Mouse (Mus musculus) stomach, postnatal 0 days (tissue): Measurements from ENCODE around the gene Ubn2. TPM values are rescaled to one million over a fixed set of nuclear protein-coding genes. Genes with fewer than 3 reads are reported as not detected.

Experiments used
- ATAC-seq: fragments of 200-750 bp; cut with Nextera tagmentation; 2 replicates; pipeline ENCODE4 v1.8.0; 2017; ENCODE audit not compliant: low FRiP score, low TSS enrichment
- DNase-seq: peaks from one replicate; pipeline ENCODE4 v3.0.0-alpha.2; 2016; ENCODE audit warnings: low spot score
- H3K27ac ChIP-seq: fragments of 300-500 bp; sonication (generic); replicated peaks from 2 replicates; pipeline ENCODE4 v1.5.1; 2014; ENCODE audit warnings: mild to moderate bottlenecking, control low read depth
- H3K27me3 ChIP-seq: fragments of 300-500 bp; sonication (generic); 2 replicates; pipeline ENCODE4 v1.6.1; 2014; ENCODE audit warnings: low read length; ENCODE audit not compliant: control insufficient read depth, insufficient read depth
- H3K36me3 ChIP-seq: fragments of 300-500 bp; sonication (generic); 2 replicates; pipeline ENCODE4 v1.6.1; 2014; ENCODE audit warnings: low read length, mixed read lengths; ENCODE audit not compliant: control insufficient read depth, insufficient read depth
- H3K4me1 ChIP-seq: fragments of 300-500 bp; sonication (generic); replicated peaks from 2 replicates; pipeline ENCODE4 v1.6.1; 2014; ENCODE audit warnings: antibody characterized with exemption; ENCODE audit not compliant: control insufficient read depth, insufficient read depth
- H3K4me2 ChIP-seq: fragments of 300-500 bp; sonication (generic); replicated peaks from 2 replicates; pipeline ENCODE4 v1.6.1; 2014; ENCODE audit warnings: low read depth, mild to moderate bottlenecking, control low read depth, moderate library complexity
- H3K4me3 ChIP-seq: fragments of 300-500 bp; sonication (generic); 2 replicates; pipeline ENCODE4 v1.5.1; 2014; ENCODE audit warnings: low read depth, low read length, control low read depth
- H3K9ac ChIP-seq: fragments of 300-500 bp; sonication (generic); 2 replicates; pipeline ENCODE4 v1.6.1; 2014; ENCODE audit warnings: mild to moderate bottlenecking, low read length, control low read depth, mixed read lengths
- H3K9me3 ChIP-seq: fragments of 300-500 bp; sonication (generic); 2 replicates; pipeline ENCODE4 v1.6.1; 2016; ENCODE audit warnings: low read length; ENCODE audit not compliant: control insufficient read depth
- CTCF ChIP-seq: IDR thresholded peaks from 2 replicates; pipeline ENCODE4 v1.5.1; 2016; ENCODE audit warnings: antibody characterized with exemption, low read depth, mild to moderate bottlenecking, moderate library complexity
- EP300 ChIP-seq: optimal IDR thresholded peaks from 2 replicates; pipeline ENCODE3; 2016; ENCODE audit warnings: antibody characterized with exemption
- WGBS: fragments of 180-500 bp; shearing (Covaris S2); extraction: QIAGEN DNeasy Blood & Tissue Kit; methylation state at CpG from one replicate; pipeline ENCODE4 v1.1.7; 2014; 5-methylcytosine and 5-hydroxymethylcytosine counted together
- polyA plus RNA-seq: library from polyadenylated mRNA; unstranded; fragments of >200 nt; fragmentation: Nextera tagmentation; extraction: Ambion mirVana; gene quantifications from 2 replicates; pipeline ENCODE4 v1.2.1, GENCODE M21; 2015

Gene Ubn2
- polyA plus RNA-seq, 1 experiment from 2014 or later: 5.3 TPM

DNA sequence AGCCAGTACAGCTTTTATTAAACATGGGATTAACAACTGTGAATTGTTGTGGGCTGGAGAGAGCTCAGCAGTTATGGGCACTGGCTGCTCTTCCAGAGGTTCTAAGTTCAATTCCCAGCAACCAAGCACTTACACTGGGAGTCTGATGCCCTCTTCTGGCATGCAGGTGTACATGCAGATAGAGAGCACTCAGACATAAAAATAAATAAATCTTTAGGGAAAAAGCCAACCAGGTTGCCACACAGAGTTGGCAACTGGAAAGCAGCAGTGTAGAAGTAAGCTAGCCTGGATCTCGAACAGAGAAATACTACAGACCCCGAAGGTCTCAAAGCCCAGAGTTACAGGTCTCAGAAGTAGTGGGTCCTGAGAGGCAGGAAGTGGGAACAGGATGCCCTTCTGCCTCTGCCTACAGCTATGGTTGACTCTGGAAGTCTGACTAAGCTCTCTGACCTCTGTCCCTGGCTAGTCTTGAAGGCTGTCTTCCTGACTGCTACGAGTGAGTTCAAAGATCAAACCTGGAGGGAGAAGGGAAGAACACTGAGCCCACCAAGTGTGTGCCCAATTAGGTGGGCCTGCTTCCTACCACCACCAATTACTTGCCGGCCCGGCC lies 97.6 kb downstream of the Ubn2 start:
- peak; percentile 42 for DNase-seq

GRCm38 (mm10) chr6:38532500-38533420 lies 99.0 kb downstream of the Ubn2 start:
- H3K9ac ChIP-seq: peak overlapping the region; percentile 68
- 7% methylated on average over 25 of the region's 25 CpGs for WGBS

More for the DNA sequence above, 97.6 kb downstream of the Ubn2 start:
- H3K4me1 ChIP-seq: no peaks in the 10 kb centered on the region
- H3K27me3 ChIP-seq: no peaks in the 10 kb centered on the region
- no peak overlapping the region for H3K4me2 ChIP-seq
- WGBS: 60% methylated on average over 5 of the region's 5 CpGs
- no peak overlapping the region for H3K9ac ChIP-seq
- H3K4me3 ChIP-seq: no peak overlapping the region
- TF ChIP-seq EP300: no peak
- peak; percentile 81 for TF ChIP-seq CTCF
- no peak for ATAC-seq
- H3K27ac ChIP-seq: no peak overlapping the region
- H3K36me3 ChIP-seq: no peaks in the 10 kb centered on the region
- H3K9me3 ChIP-seq: no peaks in the 10 kb centered on the region

DNA sequence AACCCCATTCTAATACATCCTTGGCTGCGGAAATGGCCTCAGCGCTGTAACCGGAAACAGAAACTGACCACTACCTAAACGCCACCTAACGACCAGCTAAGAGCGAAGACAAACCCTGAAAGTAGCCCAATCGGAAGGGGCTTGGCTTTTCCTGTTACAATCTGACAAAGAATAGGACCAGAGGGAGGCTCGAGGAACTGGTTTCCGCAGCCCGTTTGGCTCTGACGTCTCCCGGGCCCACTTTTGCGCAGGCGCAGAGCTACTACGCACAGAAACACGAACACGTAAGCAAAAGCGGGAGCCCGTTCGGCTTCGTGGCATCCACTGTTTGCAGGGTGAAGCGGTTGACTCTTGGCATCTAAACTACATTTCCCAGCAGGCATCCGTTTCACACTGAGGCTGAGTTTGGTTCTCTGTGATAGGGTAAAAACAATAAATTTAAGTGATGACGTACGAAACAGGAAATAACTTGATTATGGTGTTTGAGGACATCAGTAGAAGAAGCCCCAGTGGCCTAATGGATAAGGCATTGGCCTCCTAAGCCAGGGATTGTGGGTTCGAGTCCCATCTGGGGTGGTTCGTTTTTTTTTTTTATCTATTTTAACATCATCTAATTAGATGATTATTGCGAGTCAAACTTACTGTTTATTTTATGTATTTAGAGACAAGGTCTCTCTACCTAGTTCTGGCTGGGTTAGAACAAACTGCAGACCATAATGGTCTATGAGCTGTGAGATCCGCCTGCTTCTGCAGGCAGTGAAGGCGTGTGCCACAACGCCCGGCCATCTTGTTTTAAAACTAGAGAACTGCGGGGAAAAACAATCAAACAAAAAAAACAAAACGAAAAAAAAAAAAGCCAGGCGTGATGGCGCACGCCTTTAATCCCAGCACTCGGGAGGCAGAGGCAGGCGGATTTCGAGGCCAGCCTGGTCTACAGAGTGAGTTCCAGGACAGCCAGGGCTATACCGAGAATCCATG lies 100.0 kb downstream of the Ubn2 start, which contains the start of gene Fmc1:
TSS of gene Fmc1 (plus strand) at position 75 of the 978 bp plus-strand sequence.
- Histone ChIP-seq H3K27me3 (no peaks in the 10 kb centered on the region), H3K9me3 (no peaks in the 10 kb centered on the region), H3K4me1 (no peaks in the 10 kb centered on the region), H3K27ac (peak within 1 kb of the TSS; percentile 96), H3K4me3 (peak within 1 kb of the TSS; percentile 65), H3K9ac (peak within 1 kb of the TSS; percentile 90), H3K4me2 (peak within 1 kb of the TSS; percentile 73), H3K36me3 (no peaks in the 10 kb centered on the region)
- DNase-seq (peak; percentile 98), ATAC-seq (peak; percentile 93)
- TF ChIP-seq CTCF: peak; percentile 73
- peak; percentile 50 for TF ChIP-seq EP300
- WGBS: 4% methylated on average over 41 of the region's 41 CpGs

More at GRCm38 (mm10) chr6:38532500-38533420, 99.0 kb downstream of the Ubn2 start:
- ATAC-seq (peak; percentile 19), DNase-seq (peak; percentile 50)
- no peaks in the 10 kb centered on the region for H3K4me1 ChIP-seq
- H3K9me3 ChIP-seq: no peaks in the 10 kb centered on the region
- no peaks in the 10 kb centered on the region for H3K36me3 ChIP-seq
- H3K4me3 ChIP-seq: peak overlapping the region; percentile 65
- TF ChIP-seq CTCF (no peak), EP300 (no peak)
- H3K27me3 ChIP-seq: no peaks in the 10 kb centered on the region
- peak overlapping the region; percentile 73 for H3K4me2 ChIP-seq
- peak overlapping the region; percentile 96 for H3K27ac ChIP-seq

DNA sequence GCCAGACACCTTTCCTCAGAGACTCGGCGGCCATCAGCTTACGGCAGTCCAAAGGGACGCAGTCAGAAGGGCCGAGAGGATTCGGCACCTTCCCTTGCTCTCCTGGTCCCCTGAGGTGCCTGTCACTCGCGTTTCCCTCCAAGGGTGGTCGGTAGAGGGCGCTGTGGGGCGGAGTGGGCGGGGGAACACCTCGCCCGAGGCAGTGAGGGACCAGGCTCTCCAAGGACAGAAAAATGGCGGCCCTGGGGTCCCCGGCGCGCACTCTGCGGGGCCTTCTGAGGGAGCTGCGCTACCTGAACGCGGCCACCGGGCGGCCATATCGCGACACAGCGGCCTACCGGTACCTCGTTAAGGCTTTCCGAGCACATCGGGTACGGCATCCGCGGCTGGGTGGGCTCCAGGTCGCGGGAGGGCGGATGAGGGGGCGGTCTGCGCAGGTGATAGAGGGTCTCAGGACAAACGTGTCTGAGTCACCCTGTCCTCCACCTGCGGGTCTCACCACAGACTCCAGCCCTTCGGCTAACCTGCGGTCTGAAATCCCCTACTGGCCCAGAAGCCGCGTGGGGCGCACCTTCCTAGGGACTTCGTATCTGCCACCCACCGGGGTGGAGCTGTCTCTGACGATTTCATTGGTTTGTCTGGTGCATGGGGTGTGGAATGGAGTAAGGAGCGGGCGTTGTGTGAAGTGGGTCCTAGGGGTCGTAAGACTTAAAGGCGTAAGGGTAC lies 101.1 kb downstream of the Ubn2 start:
- ATAC-seq: peak; percentile 80

DNA sequence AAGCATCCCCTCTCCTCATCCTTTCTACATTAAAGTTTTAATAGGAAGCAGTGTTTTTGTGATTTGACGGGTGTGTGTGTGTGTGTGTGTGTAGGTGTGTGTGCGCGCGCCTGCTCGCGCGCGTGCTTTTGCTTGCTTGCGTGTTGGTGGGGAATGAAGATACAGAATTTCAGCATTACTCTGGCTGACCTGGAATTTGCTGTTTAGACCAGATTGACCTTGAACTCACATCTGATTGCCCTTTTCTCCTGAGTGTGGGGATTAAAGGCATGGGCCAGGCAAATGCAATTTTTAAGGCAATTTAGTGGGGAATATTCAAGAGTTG lies 101.6 kb downstream of the Ubn2 start:
- Histone ChIP-seq H3K9me3 (no peaks in the 10 kb centered on the region), H3K36me3 (no peaks in the 10 kb centered on the region), H3K4me3 (peak overlapping the region; percentile 65), H3K27ac (peak overlapping the region; percentile 95), H3K4me1 (no peaks in the 10 kb centered on the region), H3K27me3 (no peaks in the 10 kb centered on the region), H3K4me2 (peak overlapping the region; percentile 55), H3K9ac (peak overlapping the region; percentile 90)
- DNase-seq (no peak), ATAC-seq (no peak)
- no peak for TF ChIP-seq EP300
- 2% methylated on average over 9 of the region's 9 CpGs for WGBS

More for the DNA sequence above, 101.1 kb downstream of the Ubn2 start:
- H3K27me3 ChIP-seq: no peaks in the 10 kb centered on the region
- no peaks in the 10 kb centered on the region for H3K4me1 ChIP-seq
- under 1% methylated on average over 47 of the region's 53 CpGs for WGBS
- H3K4me3 ChIP-seq: peak overlapping the region; percentile 65
- peak overlapping the region; percentile 95 for H3K27ac ChIP-seq
- no peaks in the 10 kb centered on the region for H3K36me3 ChIP-seq
- no peaks in the 10 kb centered on the region for H3K9me3 ChIP-seq
- peak overlapping the region; percentile 55 for H3K4me2 ChIP-seq
- peak overlapping the region; percentile 90 for H3K9ac ChIP-seq
- peak; percentile 99 for DNase-seq
- no peak for TF ChIP-seq EP300
- TF ChIP-seq CTCF: peak; percentile 98
